In the genomic region with DNA sequence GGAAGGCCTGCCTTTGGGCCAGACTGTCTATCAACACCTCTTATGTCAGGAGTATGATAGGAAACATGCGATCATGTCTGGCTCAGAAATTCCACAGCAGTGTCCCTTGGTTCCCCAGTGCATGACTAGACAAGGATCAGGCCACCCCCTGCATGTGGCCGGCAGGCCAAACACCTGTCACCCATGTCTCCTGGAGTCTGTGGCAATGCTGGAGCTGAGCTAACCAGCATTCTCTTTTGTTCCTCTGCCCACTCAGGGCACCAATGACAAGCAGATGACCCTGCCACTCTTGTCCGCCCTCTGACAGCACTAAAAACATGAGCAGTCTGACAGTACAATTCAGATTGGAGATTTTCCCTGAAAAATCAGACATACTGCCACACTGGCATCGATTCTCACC, we compare ENCODE assay signal across 34 mouse cellular contexts. TPM values are rescaled to one million over a fixed set of nuclear protein-coding genes. Genes with fewer than 3 reads are reported as not detected.
DNase-seq lines count a peak whose midpoint lies in the region; ATAC-seq and TF ChIP-seq lines count a peak whose summit lies in the region.
"Had no signal": no experiment of that assay in that cellular context is flagged by ENCODE, and none has a peak within 500 bp of the region (broad histone marks: within the 10 kb centered on the region; RNA-seq: fewer than 3 reads in every experiment).

No protein-coding gene starts in this region.

- TF ChIP-seq CTCF in kidney, adult 2 months (conservative IDR thresholded peaks at IDR 0.05; ENCODE audit: insufficient read depth, insufficient read length, low read depth, low read length): no peak

- H3ac ChIP-seq in myocyte (ENCODE audit: control insufficient read depth, insufficient read length): no peak overlapping the region

- no peak overlapping the region for H3K4me3 ChIP-seq in midbrain, embryonic 10.5 days
- no peak overlapping the region for H3K4me3 ChIP-seq in midbrain, embryonic 15.5 days
- H3K4me3 ChIP-seq in embryonic facial prominence, embryonic 12.5 days: no peak overlapping the region
- no peak overlapping the region for H3K4me3 ChIP-seq in embryonic facial prominence, embryonic 15.5 days (replicated peaks)
- no peak overlapping the region for H3K4me3 ChIP-seq in myocyte
- H3K4me3 ChIP-seq in kidney, adult 2 months (ENCODE audit: insufficient read depth, low read depth, low read length): no peak overlapping the region
- H3K4me3 ChIP-seq: gastrocnemius, adult 2 months; layer of hippocampus, adult 2 months; left cerebral cortex, adult 2 months; liver, embryonic 15.5 days had no signal

- no peaks in the 10 kb centered on the region for H3K79me2 ChIP-seq in myocyte (ENCODE audit: control insufficient read depth, insufficient read depth)

- no peak for ATAC-seq in midbrain, embryonic 15.5 days (replicated peaks)
- ATAC-seq in embryonic facial prominence, embryonic 12.5 days (ENCODE audit: insufficient number of reproducible peaks, insufficient read depth, low FRiP score, low TSS enrichment): no peak
- no peak for ATAC-seq in embryonic facial prominence, embryonic 15.5 days (ENCODE audit: insufficient number of reproducible peaks, low FRiP score, low TSS enrichment, low read depth)
- ATAC-seq: activated CD4-positive, CD25-positive, alpha-beta regulatory T cell, adult 4 months; hindbrain, embryonic 16.5 days had no signal

- peak overlapping the region; percentile 35 for H3K27ac ChIP-seq in midbrain, embryonic 10.5 days (replicated peaks)
- H3K27ac ChIP-seq in midbrain, embryonic 15.5 days: no peak overlapping the region
- H3K27ac ChIP-seq in embryonic facial prominence, embryonic 12.5 days: 0 out of 2 replicates have a peak overlapping the region, but pooled peaks have one; percentile 41
- H3K27ac ChIP-seq in embryonic facial prominence, embryonic 15.5 days (replicated peaks): 0 out of 2 replicates have a peak overlapping the region, but pooled peaks have one; percentile 34
- H3K27ac ChIP-seq in kidney, adult 2 months (ENCODE audit: insufficient read depth, low read depth, low read length): no peak overlapping the region
- H3K27ac ChIP-seq: gastrocnemius, adult 2 months; layer of hippocampus, adult 2 months; left cerebral cortex, adult 2 months; liver, embryonic 15.5 days; midbrain, embryonic 12.5 days; stomach, postnatal 0 days had no signal

- 78% methylated on average over 4 of the region's 4 CpGs for WGBS in midbrain, embryonic 10.5 days
- 73% methylated on average over 4 of the region's 4 CpGs for WGBS in midbrain, embryonic 15.5 days
- WGBS in embryonic facial prominence, embryonic 12.5 days: 81% methylated on average over 4 of the region's 4 CpGs
- 72% methylated on average over 4 of the region's 4 CpGs for WGBS in embryonic facial prominence, embryonic 15.5 days
- WGBS in kidney, adult 2 months: 92% methylated on average over 4 of the region's 4 CpGs

- H3K9ac ChIP-seq in midbrain, embryonic 15.5 days: no peak overlapping the region
- H3K9ac ChIP-seq in embryonic facial prominence, embryonic 12.5 days: no peak overlapping the region
- H3K9ac ChIP-seq in embryonic facial prominence, embryonic 15.5 days: no peak overlapping the region
- H3K9ac ChIP-seq: liver, embryonic 15.5 days; lung, embryonic 14.5 days; midbrain, embryonic 12.5 days had no signal

- no peaks in the 10 kb centered on the region for H3K9me3 ChIP-seq in midbrain, embryonic 10.5 days (replicated peaks)
- H3K9me3 ChIP-seq in midbrain, embryonic 15.5 days: no peaks in the 10 kb centered on the region
- no peaks in the 10 kb centered on the region for H3K9me3 ChIP-seq in embryonic facial prominence, embryonic 12.5 days
- no peaks in the 10 kb centered on the region for H3K9me3 ChIP-seq in embryonic facial prominence, embryonic 15.5 days (replicated peaks)
- H3K9me3 ChIP-seq: liver, embryonic 15.5 days; midbrain, embryonic 12.5 days had no signal

- TF ChIP-seq POLR2A in myocyte (IDR thresholded peaks at IDR 0.05; ENCODE audit: insufficient read length, low read depth): no peak
- TF ChIP-seq POLR2A in kidney, adult 2 months (IDR thresholded peaks at IDR 0.05; ENCODE audit: low read depth, low read length): no peak

- peaks cover 55% of the 10 kb centered on the region for H3K4me1 ChIP-seq in midbrain, embryonic 10.5 days
- peaks cover 24% of the 10 kb centered on the region for H3K4me1 ChIP-seq in midbrain, embryonic 15.5 days
- H3K4me1 ChIP-seq in embryonic facial prominence, embryonic 12.5 days: peaks cover 41% of the 10 kb centered on the region
- peaks cover 52% of the 10 kb centered on the region for H3K4me1 ChIP-seq in embryonic facial prominence, embryonic 15.5 days
- no peaks in the 10 kb centered on the region; the same call in 1 of the 2 replicates for H3K4me1 ChIP-seq in kidney, adult 2 months (ENCODE audit: control insufficient read depth, insufficient read depth, low read length)

- H3K36me3 ChIP-seq in midbrain, embryonic 10.5 days: no peaks in the 10 kb centered on the region
- H3K36me3 ChIP-seq in midbrain, embryonic 15.5 days (replicated peaks): no peaks in the 10 kb centered on the region
- H3K36me3 ChIP-seq in embryonic facial prominence, embryonic 12.5 days: no peaks in the 10 kb centered on the region
- no peaks in the 10 kb centered on the region for H3K36me3 ChIP-seq in embryonic facial prominence, embryonic 15.5 days
- no peaks in the 10 kb centered on the region for H3K36me3 ChIP-seq in myocyte (ENCODE audit: control insufficient read depth, insufficient read depth)
- H3K36me3 ChIP-seq in kidney, adult 2 months (ENCODE audit: control insufficient read depth, insufficient read depth, low read length): no peaks in the 10 kb centered on the region
- H3K36me3 ChIP-seq: liver, embryonic 15.5 days; midbrain, embryonic 12.5 days had no signal

- no peak overlapping the region for H3K4me2 ChIP-seq in midbrain, embryonic 15.5 days
- no peak overlapping the region for H3K4me2 ChIP-seq in embryonic facial prominence, embryonic 12.5 days (replicated peaks)
- H3K4me2 ChIP-seq in embryonic facial prominence, embryonic 15.5 days (replicated peaks): no peak overlapping the region
- peak overlapping the region; percentile 45 for H3K4me2 ChIP-seq in myocyte (ENCODE audit: low read depth)

- peaks cover 45% of the 10 kb centered on the region for H3K27me3 ChIP-seq in midbrain, embryonic 10.5 days (ENCODE audit: low read depth, poor library complexity, severe bottlenecking)
- H3K27me3 ChIP-seq in midbrain, embryonic 15.5 days (replicated peaks): peaks cover 14% of the 10 kb centered on the region
- H3K27me3 ChIP-seq in embryonic facial prominence, embryonic 12.5 days: no peaks in the 10 kb centered on the region; the same call in 1 of the 2 replicates
- no peaks in the 10 kb centered on the region for H3K27me3 ChIP-seq in embryonic facial prominence, embryonic 15.5 days
- no peaks in the 10 kb centered on the region for H3K27me3 ChIP-seq in myocyte (ENCODE audit: control insufficient read depth, insufficient read depth, insufficient read length)
- H3K27me3 ChIP-seq in kidney, adult 2 months (replicated peaks; ENCODE audit: control insufficient read depth, insufficient read depth, low read length): no peaks in the 10 kb centered on the region
- H3K27me3 ChIP-seq: CH12.LX had no signal

- DNase-seq in midbrain, embryonic 10.5 days (ENCODE audit: low spot score): no peak
- DNase-seq in right cerebral cortex, postnatal 10 days (ENCODE audit: low spot score in 2 of 2): no peak
- no peak for DNase-seq in kidney, adult 2 months
- DNase-seq: adrenal gland, adult 2 months; adrenal gland, postnatal 36 days; B cell, adult 2 months; cerebellum, adult 2 months; cerebellum, postnatal 25 days; gastrocnemius, adult 2 months; gastrocnemius, postnatal 36 days; heart, adult 18-20 months; kidney, adult 18-20 months; kidney, postnatal 36 days; lung, embryonic 14.5 days; right cerebral cortex, postnatal 4 days; thymus, adult 18-20 months; thymus, postnatal 4 days had no signal

TF ChIP-seq in myocyte, 11 proteins besides CTCF, POLR2A, EP300 and RAD21:
- TF ChIP-seq MYOG (IDR thresholded peaks at IDR 0.05; ENCODE audit: control insufficient read depth in 1 of 3, insufficient read depth in 1 of 3, insufficient read length in 2 of 3, low read depth in 2 of 3): peak; percentile 35 to 93 (median 66)
- TF ChIP-seq USF1 (IDR thresholded peaks at IDR 0.05; ENCODE audit: low read depth): no peak
- no peak for TF ChIP-seq REST (IDR thresholded peaks at IDR 0.05; ENCODE audit: insufficient read depth, insufficient read length)
- peak; percentile 62 for TF ChIP-seq TCF12 (IDR thresholded peaks at IDR 0.05; ENCODE audit: insufficient read depth, poor library complexity, severe bottlenecking)
- TF ChIP-seq MAX (IDR thresholded peaks at IDR 0.05; ENCODE audit: low read depth): no peak
- TF ChIP-seq CEBPB (IDR thresholded peaks at IDR 0.05; ENCODE audit: insufficient read depth, poor library complexity, severe bottlenecking): no peak
- TF ChIP-seq POLR2AphosphoS2 (IDR thresholded peaks at IDR 0.05; ENCODE audit: insufficient read length, low read depth): no peak
- TF ChIP-seq TCF3 (IDR thresholded peaks at IDR 0.05; ENCODE audit: insufficient read length, low read depth): peak; percentile 63
- TF ChIP-seq E2F4 (IDR thresholded peaks at IDR 0.05; ENCODE audit: insufficient read depth): no peak
- TF ChIP-seq MYOD1 (IDR thresholded peaks at IDR 0.05; ENCODE audit: control insufficient read depth in 1 of 3, insufficient read length in 2 of 3, low read depth in 2 of 3): peak; percentile 85 to 98 (median 94)
- no peak for TF ChIP-seq SRF (IDR thresholded peaks at IDR 0.05; ENCODE audit: control insufficient read depth, insufficient read length, low read depth)

RNA-seq across cellular contexts. Expression of a gene that starts 30.5 kb away (rescaled TPM):
- polyA plus RNA-seq in midbrain, embryonic 10.5 days (2016; fragmentation: Nextera tagmentation; extraction: Ambion mirVana): not detected in 2 replicates
- 0.15 TPM in 1 of 2 replicates, not detected in the other for polyA plus RNA-seq in midbrain, embryonic 15.5 days (2015; fragmentation: Nextera tagmentation; extraction: Ambion mirVana)
- polyA plus RNA-seq in embryonic facial prominence, embryonic 12.5 days (2016; fragmentation: Nextera tagmentation; extraction: Ambion mirVana): 0.39 and 0.47 TPM in 2 replicates
- polyA plus RNA-seq in embryonic facial prominence, embryonic 15.5 days (2015; fragmentation: Nextera tagmentation; extraction: Ambion mirVana): 0.34 TPM in 1 of 2 replicates, not detected in the other
- polyA plus RNA-seq in myocyte (2012; fragmentation: generic; extraction: Trizol): 0.14 TPM
- polyA plus RNA-seq in kidney, adult 2 months (2012; rRNA removed): 0.11 and 0.52 TPM in 2 replicates
- polyA plus RNA-seq: activated CD4-positive, CD25-positive, alpha-beta regulatory T cell, adult 4 months; cerebellum, adult 2 months; forebrain, embryonic 14.5 days; heart, embryonic 11.5 days; hindbrain, embryonic 16.5 days; intestine, embryonic 14.5 days; liver, adult 2 months; lung, embryonic 14.5 days; midbrain, embryonic 12.5 days; spleen, adult 2 months; stomach, postnatal 0 days had no signal

Comparison
In these comparisons a context has a peak if more than half of its experiments do, and no peak if none do; other contexts are left out.
1. H3K27ac ChIP-seq: peak in midbrain, embryonic 10.5 days (single experiment), embryonic facial prominence, embryonic 12.5 days (single experiment) and embryonic facial prominence, embryonic 15.5 days (single experiment); none in midbrain, embryonic 15.5 days (single experiment) and kidney, adult 2 months (single experiment).